Mouse (Mus musculus) adrenal gland, adult 2 months (tissue): ENCODE results near the gene Shd. TPM values are rescaled to one million over a fixed set of nuclear protein-coding genes. Genes with fewer than 3 reads are reported as not detected.
A peak's percentile ranks its signal among the peaks of the same experiment; 100 is the strongest.
"Not testable (repeated sequence)": the region's sequence is repeated elsewhere in the genome, so short reads cannot be mapped to it uniquely, and the experiment has no call there.

ENCODE experiments used
- DNase-seq: peaks from one replicate; pipeline ENCODE4 v3.0.0; 2021
- long read RNA-seq: library from polyadenylated mRNA; stranded (forward); transcript quantifications from one replicate; pipeline ENCODE4 v2.0.0, GENCODE M21; 2021
- polyA plus RNA-seq: library from polyadenylated mRNA; depleted of rRNA; stranded (reverse); fragments of >200 nt; gene quantifications from 2 replicates; pipeline ENCODE4 v1.2.3, GENCODE M21; 2012; rRNA removed
- total RNA-seq, 2 experiments: library from RNA; stranded (reverse); gene quantifications; 2 replicates each; pipeline ENCODE4 v1.2.3; 2021

The Shd gene
- total RNA-seq = 1 to 10 TPM in 1 of 2 experiments, under 1 TPM in 1; 0.52 to 1.2 TPM
- 3.2 and 7.8 TPM in 2 replicates for polyA plus RNA-seq
- long read RNA-seq, partial matches to known transcripts = 1 of 1 reads
- long read RNA-seq, other reads (novel, unspliced or antisense) = 0 of 1 reads

- no peak for DNase-seq
These were observed at the start of gene Shd for GRCm38 (mm10) chr17:55969966-55970891. Gene Shd, plus strand, starts transcription at chr17:55970467.

GRCm38 (mm10) chr17:55931553-55932502 is 38.4 kb upstream of the Shd start:
- peak; percentile 73 for DNase-seq

- no peak for DNase-seq
These were observed 37.6 kb upstream of the Shd start for GRCm38 (mm10) chr17:55932635-55933034.

- DNase-seq = no peak
These were observed 37.1 kb upstream of the Shd start for GRCm38 (mm10) chr17:55933191-55933590.

GRCm38 (mm10) chr17:55944387-55944865 is 25.8 kb upstream of the Shd start:
- not testable (repeated sequence) for DNase-seq

- peak; percentile 95 for DNase-seq
These were observed 25.2 kb upstream of the Shd start for GRCm38 (mm10) chr17:55944866-55945682.

GRCm38 (mm10) chr17:55945696-55946095 is 24.6 kb upstream of the Shd start:
- DNase-seq = no peak

GRCm38 (mm10) chr17:55948647-55949046 is 21.6 kb upstream of the Shd start:
- DNase-seq = no peak

- no peak for DNase-seq
These were observed 20.9 kb upstream of the Shd start, which contains the start of gene Zfp119b for GRCm38 (mm10) chr17:55949400-55949799. Gene Zfp119b, minus strand, starts transcription at chr17:55949500.

GRCm38 (mm10) chr17:55950601-55951000 is 19.7 kb upstream of the Shd start:
- DNase-seq = no peak

- no peak for DNase-seq
These were observed 18.2 kb upstream of the Shd start for GRCm38 (mm10) chr17:55952041-55952440.

GRCm38 (mm10) chr17:55952447-55953027 is 17.7 kb upstream of the Shd start, which contains the start of gene Ebi3:
Gene Ebi3, plus strand, starts transcription at chr17:55952640.
- DNase-seq = no peak

GRCm38 (mm10) chr17:55953751-55954150 is 16.5 kb upstream of the Shd start:
- no peak for DNase-seq

- DNase-seq = no peak
These were observed 16.0 kb upstream of the Shd start for GRCm38 (mm10) chr17:55954229-55954628.

- peak; percentile 50 for DNase-seq
These were observed 14.1 kb upstream of the Shd start for GRCm38 (mm10) chr17:55956129-55956528.

- no peak for DNase-seq
These were observed 13.7 kb upstream of the Shd start for GRCm38 (mm10) chr17:55956591-55956990.

- peak; percentile 72 for DNase-seq
These were observed 13.1 kb upstream of the Shd start for GRCm38 (mm10) chr17:55957168-55957567.

GRCm38 (mm10) chr17:55957726-55958583 is 12.3 kb upstream of the Shd start:
- no peak for DNase-seq

- no peak for DNase-seq
These were observed 11.7 kb upstream of the Shd start for GRCm38 (mm10) chr17:55958584-55958886.
